Mouse (Mus musculus) brain, embryonic 14.5 days (tissue): ENCODE measurements around the gene E030030I06Rik.

ENCODE experiments used
- CTCF ChIP-seq: fragments of 200-500 bp; IDR thresholded peaks from 2 replicates; pipeline ENCODE4 v1.5.1; 2012; ENCODE audit warnings: inconsistent platforms, mild to moderate bottlenecking, moderate library complexity, borderline replicate concordance; ENCODE audit not compliant: insufficient read depth, insufficient read length; ENCODE audit errors: extremely low read depth
- POLR2A ChIP-seq: fragments of 200-500 bp; IDR thresholded peaks from 2 replicates; pipeline ENCODE4 v1.6.1; 2012; ENCODE audit warnings: mild to moderate bottlenecking, inconsistent platforms, borderline replicate concordance; ENCODE audit not compliant: poor library complexity, insufficient read depth, insufficient read length, severe bottlenecking; ENCODE audit errors: extremely low read depth

DNA sequence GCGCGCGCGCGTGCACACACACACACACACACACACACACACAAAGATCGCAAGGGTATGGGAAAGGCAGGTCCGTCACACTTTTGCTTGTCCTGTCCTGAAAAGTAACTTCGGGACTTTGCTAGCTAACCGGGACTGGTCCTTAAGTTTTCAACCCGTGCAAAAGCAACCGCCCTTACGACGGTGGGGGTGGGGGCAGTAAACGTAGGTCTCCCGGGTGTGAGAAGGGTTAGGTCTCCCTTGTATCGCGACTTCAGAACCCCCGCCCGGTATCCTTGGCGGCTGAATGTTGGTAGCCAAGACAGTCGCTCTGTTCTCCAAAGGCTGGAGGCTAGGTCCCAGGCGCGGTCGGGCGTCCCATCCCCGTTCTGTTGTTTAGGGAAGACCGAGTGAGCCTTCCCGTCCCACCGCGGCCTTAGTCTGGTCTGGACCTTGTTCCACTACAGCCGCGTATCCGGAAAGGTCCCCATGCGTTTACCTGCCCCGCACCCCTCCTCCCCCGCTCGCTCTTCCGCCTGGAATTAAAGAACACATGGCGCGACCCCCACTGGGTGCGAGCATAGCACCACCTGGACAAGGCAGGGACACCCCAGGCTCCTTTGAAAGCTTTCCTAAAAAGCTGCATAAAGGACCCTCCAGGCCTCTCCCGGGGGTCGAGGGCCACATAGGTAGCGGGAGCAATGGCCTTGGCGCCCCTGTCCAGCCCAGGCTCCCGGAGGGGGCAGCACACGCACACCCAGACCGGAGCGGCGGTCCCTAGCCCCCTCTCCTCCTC, 808 bp upstream of the E030030I06Rik start:
- TF ChIP-seq CTCF (no peak), POLR2A (no peak)
